Mouse (Mus musculus): ENCODE data around the gene Nrxn2. TPM values are rescaled to one million over a fixed set of nuclear protein-coding genes. Genes with fewer than 3 reads are reported as not detected.

The Nrxn2 gene
- total RNA-seq, 1 experiment, result 9.5 TPM

- no peaks in the 10 kb centered on the region for H3K9me3 ChIP-seq (ENCODE audit: control insufficient read depth, insufficient read depth, low read depth, low read length)
- DNase-seq (ENCODE audit: low read depth, low spot score), result peak; percentile 90
- H3K9ac ChIP-seq (ENCODE audit: insufficient read depth, low read depth, low read length, poor library complexity, severe bottlenecking), result peak overlapping the region; percentile 48
- H3K4me1 ChIP-seq (ENCODE audit: control insufficient read depth in 2 of 2, insufficient read depth in 2 of 2, low read length in 2 of 2, poor library complexity in 1 of 2), result peaks cover 0 to 9% of the 10 kb centered on the region in 2 experiments; a peak in 2 of 4 replicates
- H3K4me3 ChIP-seq (ENCODE audit: insufficient read depth in 1 of 2, low read depth in 1 of 2, low read length in 2 of 2, poor library complexity in 1 of 2, severe bottlenecking in 1 of 2), result peak overlapping the region; percentile 54 to 70
- in situ Hi-C loops (cut with MboI; ENCODE audit: low sequenced_read_pairs in 2 of 2, unreplicated experiment in 2 of 2), result no loop called here
- TF ChIP-seq ZC3H11A (IDR thresholded peaks at IDR 0.05; ENCODE audit: borderline replicate concordance, low read depth, low read length) (no peak), HCFC1 (IDR thresholded peaks at IDR 0.05; ENCODE audit: borderline replicate concordance, insufficient read depth, low read length) (no peak), ZNF384 (IDR thresholded peaks at IDR 0.05; ENCODE audit: low read depth, low read length) (no peak), CHD2 (IDR thresholded peaks at IDR 0.05; ENCODE audit: low read depth, low read length) (no peak), MAFK (IDR thresholded peaks at IDR 0.05; ENCODE audit: insufficient read depth, low read depth, low read length) (no peak)
- no peak overlapping the region for H3K27ac ChIP-seq (ENCODE audit: insufficient read depth, low read depth, low read length, poor library complexity, severe bottlenecking)
- H3K36me3 ChIP-seq (ENCODE audit: control insufficient read depth, insufficient read depth, low read length, poor library complexity, severe bottlenecking), result no peaks in the 10 kb centered on the region
Observed at GRCm38 (mm10) chr19:6428501-6429200, 10.1 kb downstream of the Nrxn2 start.

GRCm38 (mm10) chr19:6443016-6443415 lies 24.5 kb downstream of the Nrxn2 start:
- H3K4me1 ChIP-seq (ENCODE audit: control insufficient read depth in 2 of 2, insufficient read depth in 2 of 2, low read length in 2 of 2, poor library complexity in 1 of 2), result peaks cover 0 to 2% of the 10 kb centered on the region in 2 experiments; a peak in 1 of 4 replicates
- no peak overlapping the region for H3K27ac ChIP-seq (ENCODE audit: insufficient read depth, low read depth, low read length, poor library complexity, severe bottlenecking)
- in situ Hi-C loops (cut with MboI; ENCODE audit: low sequenced_read_pairs in 2 of 2, unreplicated experiment in 2 of 2), result no loop called here
- H3K36me3 ChIP-seq (ENCODE audit: control insufficient read depth, insufficient read depth, low read length, poor library complexity, severe bottlenecking), result no peaks in the 10 kb centered on the region
- DNase-seq (ENCODE audit: low read depth, low spot score), result no peak
- TF ChIP-seq HCFC1 (IDR thresholded peaks at IDR 0.05; ENCODE audit: borderline replicate concordance, insufficient read depth, low read length), result no peak
- TF ChIP-seq MAFK (IDR thresholded peaks at IDR 0.05; ENCODE audit: insufficient read depth, low read depth, low read length), result no peak
- no peak for TF ChIP-seq ZC3H11A (IDR thresholded peaks at IDR 0.05; ENCODE audit: borderline replicate concordance, low read depth, low read length)
- no peak for TF ChIP-seq CHD2 (IDR thresholded peaks at IDR 0.05; ENCODE audit: low read depth, low read length)
- TF ChIP-seq ZNF384 (IDR thresholded peaks at IDR 0.05; ENCODE audit: low read depth, low read length), result no peak
- no peak overlapping the region for H3K4me3 ChIP-seq (ENCODE audit: insufficient read depth in 1 of 2, low read depth in 1 of 2, low read length in 2 of 2, poor library complexity in 1 of 2, severe bottlenecking in 1 of 2)
- no peaks in the 10 kb centered on the region for H3K9me3 ChIP-seq (ENCODE audit: control insufficient read depth, insufficient read depth, low read depth, low read length)
- H3K9ac ChIP-seq (ENCODE audit: insufficient read depth, low read depth, low read length, poor library complexity, severe bottlenecking), result no peak overlapping the region

GRCm38 (mm10) chr19:6445761-6446423 lies 27.4 kb downstream of the Nrxn2 start:
- no peaks in the 10 kb centered on the region for H3K9me3 ChIP-seq (ENCODE audit: control insufficient read depth, insufficient read depth, low read depth, low read length)
- peaks cover 2 to 9% of the 10 kb centered on the region in 2 experiments; a peak in 1 of 4 replicates for H3K4me1 ChIP-seq (ENCODE audit: control insufficient read depth in 2 of 2, insufficient read depth in 2 of 2, low read length in 2 of 2, poor library complexity in 1 of 2)
- H3K36me3 ChIP-seq (ENCODE audit: control insufficient read depth, insufficient read depth, low read length, poor library complexity, severe bottlenecking), result no peaks in the 10 kb centered on the region
- H3K27ac ChIP-seq (ENCODE audit: insufficient read depth, low read depth, low read length, poor library complexity, severe bottlenecking), result no peak overlapping the region
- in situ Hi-C loops (cut with MboI; ENCODE audit: low sequenced_read_pairs in 2 of 2, unreplicated experiment in 2 of 2), result no loop called here
- H3K9ac ChIP-seq (ENCODE audit: insufficient read depth, low read depth, low read length, poor library complexity, severe bottlenecking), result no peak overlapping the region
- TF ChIP-seq ZNF384 (IDR thresholded peaks at IDR 0.05; ENCODE audit: low read depth, low read length), result no peak
- TF ChIP-seq ZC3H11A (IDR thresholded peaks at IDR 0.05; ENCODE audit: borderline replicate concordance, low read depth, low read length), result no peak
- no peak for TF ChIP-seq MAFK (IDR thresholded peaks at IDR 0.05; ENCODE audit: insufficient read depth, low read depth, low read length)
- TF ChIP-seq HCFC1 (IDR thresholded peaks at IDR 0.05; ENCODE audit: borderline replicate concordance, insufficient read depth, low read length), result no peak
- TF ChIP-seq CHD2 (IDR thresholded peaks at IDR 0.05; ENCODE audit: low read depth, low read length), result no peak
- no peak for DNase-seq (ENCODE audit: low read depth, low spot score)
- no peak overlapping the region for H3K4me3 ChIP-seq (ENCODE audit: insufficient read depth in 1 of 2, low read depth in 1 of 2, low read length in 2 of 2, poor library complexity in 1 of 2, severe bottlenecking in 1 of 2)

- H3K4me1 ChIP-seq (ENCODE audit: control insufficient read depth in 2 of 2, insufficient read depth in 2 of 2, low read length in 2 of 2, poor library complexity in 1 of 2), result peaks cover 2 to 11% of the 10 kb centered on the region in 2 experiments; a peak in 1 of 4 replicates
- H3K36me3 ChIP-seq (ENCODE audit: control insufficient read depth, insufficient read depth, low read length, poor library complexity, severe bottlenecking), result no peaks in the 10 kb centered on the region
- no peak overlapping the region for H3K9ac ChIP-seq (ENCODE audit: insufficient read depth, low read depth, low read length, poor library complexity, severe bottlenecking)
- no peak for DNase-seq (ENCODE audit: low read depth, low spot score)
- in situ Hi-C loops (cut with MboI; ENCODE audit: low sequenced_read_pairs in 2 of 2, unreplicated experiment in 2 of 2), result no loop called here
- no peak for TF ChIP-seq ZC3H11A (IDR thresholded peaks at IDR 0.05; ENCODE audit: borderline replicate concordance, low read depth, low read length)
- no peak for TF ChIP-seq CHD2 (IDR thresholded peaks at IDR 0.05; ENCODE audit: low read depth, low read length)
- TF ChIP-seq MAFK (IDR thresholded peaks at IDR 0.05; ENCODE audit: insufficient read depth, low read depth, low read length), result no peak
- no peak for TF ChIP-seq HCFC1 (IDR thresholded peaks at IDR 0.05; ENCODE audit: borderline replicate concordance, insufficient read depth, low read length)
- TF ChIP-seq ZNF384 (IDR thresholded peaks at IDR 0.05; ENCODE audit: low read depth, low read length), result no peak
- no peak overlapping the region for H3K27ac ChIP-seq (ENCODE audit: insufficient read depth, low read depth, low read length, poor library complexity, severe bottlenecking)
- no peaks in the 10 kb centered on the region for H3K9me3 ChIP-seq (ENCODE audit: control insufficient read depth, insufficient read depth, low read depth, low read length)
- no peak overlapping the region for H3K4me3 ChIP-seq (ENCODE audit: insufficient read depth in 1 of 2, low read depth in 1 of 2, low read length in 2 of 2, poor library complexity in 1 of 2, severe bottlenecking in 1 of 2)
Observed at GRCm38 (mm10) chr19:6446736-6447437, 28.4 kb downstream of the Nrxn2 start.
